Mouse (Mus musculus) liver, embryonic 14.5 days (tissue): Measurements from ENCODE around the gene Lrrc10. TPM values are rescaled to one million over a fixed set of nuclear protein-coding genes. Genes with fewer than 3 reads are reported as not detected.
"Not testable (repeated sequence)": the region's sequence is repeated elsewhere in the genome, so short reads cannot be mapped to it uniquely, and the experiment has no call there.

ENCODE experiments used
- ATAC-seq: fragments of 200-750 bp; cut with Nextera tagmentation; 2 replicates; pipeline ENCODE4 v1.8.0; 2017; ENCODE audit warnings: moderate number of reproducible peaks, mild to moderate bottlenecking, moderate library complexity; ENCODE audit not compliant: insufficient read depth
- DNase-seq, 3 experiments: peaks; one replicate each; pipeline ENCODE4 v3.0.0-alpha.2; 2012 to 2013; ENCODE audit warnings: low read depth in 3 of 3, low spot score in 3 of 3
- H3K27ac ChIP-seq: fragments of 300-500 bp; sonication (generic); 2 replicates; pipeline ENCODE4 v1.5.1; 2014; ENCODE audit warnings: moderate library complexity, mild to moderate bottlenecking, control low read depth, inconsistent platforms
- H3K27me3 ChIP-seq: fragments of 300-500 bp; sonication (generic); 2 replicates; pipeline ENCODE4 v1.6.1; 2014; ENCODE audit warnings: mild to moderate bottlenecking, low read length, moderate library complexity; ENCODE audit not compliant: control insufficient read depth, insufficient read depth
- H3K36me3 ChIP-seq: fragments of 300-500 bp; sonication (generic); replicated peaks from 2 replicates; pipeline ENCODE4 v1.6.1; 2014; ENCODE audit warnings: low read depth; ENCODE audit not compliant: control insufficient read depth, insufficient read depth
- H3K4me1 ChIP-seq, 2 experiments: fragments of 200-500 bp in 1 of 2; fragments of 300-500 bp in 1 of 2; sonication (generic) in 1 of 2; replicated peaks; 2 replicates each; pipeline ENCODE4 v1.6.1; 2012 to 2014; ENCODE audit warnings: antibody characterized with exemption in 1 of 2, inconsistent platforms in 1 of 2, low read length in 1 of 2; ENCODE audit not compliant: control insufficient read depth in 2 of 2, insufficient read depth in 2 of 2
- H3K4me2 ChIP-seq: fragments of 300-500 bp; sonication (generic); 2 replicates; pipeline ENCODE4 v1.6.1; 2014; ENCODE audit warnings: low read depth, mild to moderate bottlenecking, control low read depth, moderate library complexity
- H3K4me3 ChIP-seq, 2 experiments: fragments of 200-500 bp in 1 of 2; fragments of 300-500 bp in 1 of 2; sonication (generic) in 1 of 2; 2 replicates each; pipeline ENCODE4 v1.5.1; 2012 to 2014; ENCODE audit warnings: low read depth in 2 of 2, low read length in 2 of 2, mild to moderate bottlenecking in 2 of 2, control low read depth in 1 of 2, inconsistent platforms in 1 of 2, moderate library complexity in 1 of 2; ENCODE audit not compliant: insufficient read depth in 1 of 2
- H3K9ac ChIP-seq: fragments of 300-500 bp; sonication (generic); replicated peaks from 2 replicates; pipeline ENCODE4 v1.6.1; 2014; ENCODE audit warnings: mild to moderate bottlenecking, control low read depth, moderate library complexity
- H3K9me3 ChIP-seq: fragments of 300-500 bp; sonication (generic); 2 replicates; pipeline ENCODE4 v1.6.1; 2016; ENCODE audit warnings: low read length, mixed read lengths; ENCODE audit not compliant: control insufficient read depth
- CTCF ChIP-seq: IDR thresholded peaks from 2 replicates; pipeline ENCODE4 v1.5.1; 2016; ENCODE audit warnings: antibody characterized with exemption, low read depth, control low read depth
- EP300 ChIP-seq: IDR thresholded peaks from 2 replicates; pipeline ENCODE4 v1.6.1; 2016; ENCODE audit warnings: antibody characterized with exemption, low read depth
- WGBS: fragments of 180-500 bp; shearing (Covaris S2); extraction: QIAGEN DNeasy Blood & Tissue Kit; methylation state at CpG from one replicate; pipeline ENCODE4 v1.1.7; 2014; ENCODE audit not compliant: insufficient replicate concordance; 5-methylcytosine and 5-hydroxymethylcytosine counted together
- polyA plus RNA-seq, 2 experiments: library from polyadenylated mRNA; depleted of rRNA in 1 of 2; stranded (reverse) in 1 of 2; unstranded in 1 of 2; fragments of >200 nt; fragmentation: Nextera tagmentation in 1 of 2; extraction: Ambion mirVana in 1 of 2; gene quantifications; 2 replicates each; pipeline versions ENCODE4 v1.2.1 to v1.2.3; 2012 to 2014

Lrrc10 gene
- polyA plus RNA-seq, 2 experiments: not detected

- ATAC-seq (no peak), DNase-seq (no peak)
- Histone ChIP-seq H3K36me3 (no peaks in the 10 kb centered on the region), H3K9me3 (no peaks in the 10 kb centered on the region), H3K4me2 (no peak overlapping the region), H3K4me3 (no peak overlapping the region), H3K4me1 (no peaks in the 10 kb centered on the region), H3K27me3 (peaks cover 2% of the 10 kb centered on the region; the same call in 1 of the 2 replicates), H3K9ac (no peak overlapping the region), H3K27ac (no peak overlapping the region)
- TF ChIP-seq EP300: no peak
- no peak for TF ChIP-seq CTCF
- 69% methylated on average over 8 of the region's 8 CpGs for WGBS
Measured at GRCm38 (mm10) chr10:117026176-117026575, 19.0 kb upstream of the Lrrc10 start.

DNA sequence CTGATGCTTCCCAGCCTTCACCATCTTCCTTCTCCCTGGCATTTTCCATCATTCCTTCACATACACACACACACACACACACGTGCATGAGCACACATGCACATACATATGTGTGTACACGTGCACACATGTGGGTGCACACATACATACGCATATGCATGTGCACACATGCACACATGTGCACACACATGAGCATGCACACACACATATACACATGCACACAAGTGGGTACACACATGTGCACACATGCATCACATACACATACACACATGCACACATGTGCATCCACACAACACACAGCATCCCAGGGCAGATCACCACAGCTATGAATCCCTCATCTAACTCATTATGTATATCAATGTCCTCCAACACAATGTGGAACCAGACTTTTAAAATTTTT lies 14.0 kb upstream of the Lrrc10 start:
- no peak overlapping the region for H3K9ac ChIP-seq
- ATAC-seq: no peak
- no peaks in the 10 kb centered on the region for H3K36me3 ChIP-seq
- no peak overlapping the region for H3K27ac ChIP-seq
- no peak for DNase-seq
- WGBS: 67% methylated on average over 3 of the region's 3 CpGs
- H3K4me3 ChIP-seq: no peak overlapping the region
- no peaks in the 10 kb centered on the region for H3K9me3 ChIP-seq
- no peaks in the 10 kb centered on the region for H3K4me1 ChIP-seq
- H3K27me3 ChIP-seq: no peaks in the 10 kb centered on the region
- H3K4me2 ChIP-seq: no peak overlapping the region
- TF ChIP-seq EP300 (no peak), CTCF (no peak)

- no peak overlapping the region for H3K4me3 ChIP-seq
- no peak overlapping the region for H3K9ac ChIP-seq
- ATAC-seq (no peak), DNase-seq (peak; percentile 42 to 54 (median 52))
- 11% methylated on average over 8 of the region's 8 CpGs for WGBS
- H3K4me1 ChIP-seq: no peaks in the 10 kb centered on the region
- no peaks in the 10 kb centered on the region for H3K36me3 ChIP-seq
- H3K4me2 ChIP-seq: no peak overlapping the region
- H3K27me3 ChIP-seq: no peaks in the 10 kb centered on the region
- H3K9me3 ChIP-seq: no peaks in the 10 kb centered on the region
- peak; percentile 88 for TF ChIP-seq CTCF
- TF ChIP-seq EP300: no peak
- H3K27ac ChIP-seq: no peak overlapping the region
Measured at GRCm38 (mm10) chr10:117033785-117034184, 11.4 kb upstream of the Lrrc10 start.

GRCm38 (mm10) chr10:117040355-117040754 lies 4.8 kb upstream of the Lrrc10 start:
- 60% methylated on average over 6 of the region's 6 CpGs for WGBS
- ATAC-seq (no peak), DNase-seq (no peak)
- H3K9ac ChIP-seq: no peak overlapping the region
- TF ChIP-seq CTCF (peak; percentile 17; the same call in 1 of the 2 replicates), EP300 (no peak)
- no peak overlapping the region for H3K4me3 ChIP-seq
- H3K4me2 ChIP-seq: no peak overlapping the region
- H3K9me3 ChIP-seq: no peaks in the 10 kb centered on the region
- no peaks in the 10 kb centered on the region for H3K36me3 ChIP-seq
- peaks cover 0 to 3% of the 10 kb centered on the region in 2 experiments; a peak in 2 of 4 replicates for H3K4me1 ChIP-seq
- H3K27me3 ChIP-seq: no peaks in the 10 kb centered on the region
- no peak overlapping the region for H3K27ac ChIP-seq

GRCm38 (mm10) chr10:117042295-117042694 lies 2.8 kb upstream of the Lrrc10 start:
- 44% methylated on average over 14 of the region's 14 CpGs for WGBS
- DNase-seq (no peak), ATAC-seq (no peak)
- Histone ChIP-seq H3K4me2 (no peak overlapping the region), H3K4me1 (peaks cover 0 to 3% of the 10 kb centered on the region in 2 experiments; a peak in 2 of 4 replicates), H3K27me3 (no peaks in the 10 kb centered on the region), H3K27ac (no peak overlapping the region), H3K9me3 (no peaks in the 10 kb centered on the region), H3K4me3 (no peak overlapping the region), H3K9ac (no peak overlapping the region), H3K36me3 (no peaks in the 10 kb centered on the region)
- no peak for TF ChIP-seq EP300
- no peak for TF ChIP-seq CTCF

DNA sequence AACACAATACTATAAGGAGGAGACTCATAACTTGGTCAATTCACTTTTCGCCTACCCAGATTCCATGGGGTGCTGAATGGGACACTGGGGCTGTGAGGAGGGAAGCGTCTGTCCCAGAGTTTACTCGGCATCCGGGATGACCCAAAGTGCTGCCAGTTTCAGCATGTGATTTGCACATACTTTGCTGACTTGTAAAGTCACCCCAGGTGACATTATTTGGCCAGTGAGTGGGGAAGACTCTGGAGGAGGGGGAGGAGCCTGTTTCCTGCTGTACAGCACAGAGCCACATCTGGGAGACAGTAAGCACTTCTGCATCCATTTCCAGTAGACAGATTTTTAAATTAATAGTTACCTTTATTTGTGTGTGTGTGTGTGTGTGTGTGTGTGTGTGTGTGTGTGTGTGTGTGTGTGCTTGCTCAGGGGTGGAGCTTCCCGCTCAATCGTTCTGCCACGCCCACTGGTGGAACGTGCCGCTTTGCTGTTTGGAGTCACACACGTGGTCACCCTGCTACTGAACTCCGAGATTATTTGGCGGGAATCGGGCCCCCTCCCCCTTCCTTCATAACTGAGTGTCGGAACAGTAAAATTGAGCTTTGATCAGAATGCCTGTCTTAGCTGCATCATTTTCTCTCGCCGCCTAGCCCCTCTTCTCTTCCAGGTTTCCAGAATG lies 1.5 kb upstream of the Lrrc10 start:
- H3K4me2 ChIP-seq: peak overlapping the region; percentile 5; the same call in 1 of the 2 replicates
- ATAC-seq (peak; percentile 53; the same call in 1 of the 2 replicates), DNase-seq (peak in 2 of 3 experiments; percentile 6 to 17)
- H3K27me3 ChIP-seq, H3K9ac ChIP-seq, H3K36me3 ChIP-seq, H3K4me1 ChIP-seq, H3K4me3 ChIP-seq, H3K27ac ChIP-seq, H3K9me3 ChIP-seq: not testable (repeated sequence)
- 34% methylated on average over 16 of the region's 16 CpGs for WGBS
